Mouse (Mus musculus) natural killer cell, adult 2 months (primary cell): ENCODE measurements at regions not wholly inside any gene's neighbourhood (a gene's known extent, or its start where the extent isn't known, plus 50 kb on each side); places are given as distances from the start of the nearest gene placed in this dataset.

ENCODE experiments used
- DNase-seq, 2 experiments: peaks; one replicate each; pipeline ENCODE4 v3.0.0; 2022; ENCODE audit warnings: low spot score in 2 of 2

- no peak for DNase-seq
Observed at GRCm38 (mm10) chr11:19747097-19747972, 176.8 kb upstream of the Spred2 start.

GRCm38 (mm10) chr11:19747973-19748559, 176.1 kb upstream of the Spred2 start:
- no peak for DNase-seq

DNA sequence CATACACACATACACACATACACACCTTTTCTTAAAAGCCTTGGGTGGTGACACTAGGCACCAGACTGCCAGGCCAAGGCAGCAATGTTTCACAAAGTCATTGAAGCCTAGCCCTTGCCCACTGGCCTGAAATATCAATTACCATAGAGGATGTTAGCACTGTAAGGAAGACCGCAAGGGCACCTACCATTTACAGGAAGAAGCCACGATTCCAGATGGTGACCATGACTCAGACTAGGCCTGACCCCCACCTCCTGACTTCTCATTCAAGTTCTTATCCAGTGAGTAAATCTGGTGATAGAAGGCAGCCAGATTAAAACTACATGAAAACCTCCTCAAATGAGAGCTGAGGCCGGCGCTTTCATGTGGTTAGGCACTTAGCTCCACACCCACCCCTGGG, 165.3 kb upstream of the Spred2 start:
- DNase-seq, result no peak

GRCm38 (mm10) chr11:19760861-19761693, 163.1 kb upstream of the Spred2 start:
- DNase-seq, result peak in 1 of 2 experiments; percentile 9

DNA sequence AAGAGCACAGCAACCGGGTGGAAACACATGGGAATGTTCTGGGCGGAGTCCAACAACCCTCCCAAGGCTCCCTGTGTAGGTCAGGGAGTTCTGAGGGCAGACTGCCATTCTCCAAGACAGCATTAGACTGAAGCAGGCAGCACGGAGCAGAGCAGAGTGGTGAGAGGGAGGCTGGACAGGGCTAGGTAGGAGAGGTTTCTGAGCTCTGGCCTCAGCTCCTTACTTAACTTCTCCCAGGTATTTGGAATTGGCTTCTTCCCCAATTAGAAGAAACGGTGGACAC, 162.5 kb upstream of the Spred2 start:
- DNase-seq, result no peak

DNA sequence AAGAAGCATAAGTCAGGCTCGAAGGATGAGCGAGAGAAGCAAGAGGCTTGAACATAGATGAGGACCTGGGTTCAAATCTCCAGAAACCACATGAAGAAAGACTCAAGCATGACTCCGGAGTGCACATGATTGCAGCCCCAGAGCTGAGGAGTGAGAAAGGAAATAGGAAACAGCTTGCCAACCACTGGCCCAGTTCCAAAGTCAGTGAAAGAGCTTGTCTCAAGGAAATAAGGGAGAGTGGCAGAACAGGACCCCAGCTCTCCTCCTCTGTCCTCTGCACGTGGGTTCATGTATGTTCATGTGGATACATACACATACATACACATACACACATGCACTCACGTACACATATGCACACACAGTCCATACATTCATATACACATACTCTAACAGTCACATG, 156.9 kb upstream of the Spred2 start:
- DNase-seq, result no peak

GRCm38 (mm10) chr11:19767871-19768270, 156.3 kb upstream of the Spred2 start:
- no peak for DNase-seq

- no peak for DNase-seq
Observed at GRCm38 (mm10) chr11:19768962-19769361, 155.2 kb upstream of the Spred2 start.

DNA sequence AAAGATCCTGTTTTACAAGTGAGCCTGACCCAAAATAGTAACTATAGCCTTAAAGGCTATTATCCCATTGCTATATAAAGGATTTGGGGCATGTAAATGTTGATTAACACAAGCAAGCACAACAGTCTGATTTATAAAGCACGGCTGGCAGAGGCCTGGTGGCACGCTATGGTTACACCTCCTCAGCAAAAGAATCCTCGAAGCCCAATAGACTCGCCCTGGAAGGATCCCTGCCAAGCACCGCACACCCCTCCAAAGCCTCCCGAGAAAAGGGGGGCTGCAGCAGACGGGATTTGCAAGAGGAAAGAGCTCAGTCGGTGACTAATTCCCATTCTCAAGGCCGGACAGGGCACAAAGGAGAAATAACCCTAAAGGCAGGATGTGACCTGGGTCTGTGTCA, 150.2 kb upstream of the Spred2 start:
- DNase-seq, result no peak

GRCm38 (mm10) chr11:19775741-19776140, 148.4 kb upstream of the Spred2 start:
- no peak for DNase-seq

DNA sequence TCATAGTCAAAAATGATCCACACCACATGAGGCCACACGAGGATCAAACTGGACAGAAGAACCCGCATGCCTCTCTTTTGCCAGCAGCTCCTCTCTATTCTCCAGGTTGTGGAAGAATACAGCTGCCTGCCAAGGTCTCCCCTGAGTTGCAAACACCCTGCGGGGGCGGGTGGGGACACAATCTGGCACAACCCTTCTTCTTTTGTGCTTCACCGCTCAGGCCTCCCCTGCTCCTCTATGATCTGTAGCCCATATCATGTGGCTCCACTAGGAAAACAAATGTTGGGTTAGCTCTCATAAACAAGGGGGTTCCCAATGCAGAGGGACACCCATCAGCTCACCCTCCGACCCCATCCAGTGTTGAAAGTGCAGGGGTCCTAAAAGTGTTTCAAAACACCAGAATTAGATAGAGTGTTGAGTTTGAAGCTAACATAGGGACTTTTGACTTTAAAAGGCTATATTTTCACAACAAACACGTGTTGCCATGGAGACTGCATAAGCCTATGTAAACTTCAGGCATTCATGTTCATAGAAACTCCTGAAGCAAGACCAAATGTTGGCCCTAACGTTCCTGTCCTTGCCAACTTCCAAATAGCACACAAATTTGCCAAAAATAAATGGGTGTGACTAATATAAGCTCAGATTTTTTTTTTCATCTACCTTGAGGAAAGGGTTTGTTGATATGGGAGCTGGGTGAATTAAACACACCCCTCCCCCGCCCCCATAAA, 147.5 kb upstream of the Spred2 start:
- no peak for DNase-seq

- DNase-seq, result no peak
Observed at GRCm38 (mm10) chr11:19778191-19778590, 146.0 kb upstream of the Spred2 start.

GRCm38 (mm10) chr11:19785110-19785509, 139.1 kb upstream of the Spred2 start:
- no peak for DNase-seq

- DNase-seq, result no peak
Observed at GRCm38 (mm10) chr11:19796950-19797670, 127.1 kb upstream of the Spred2 start.

- DNase-seq, result no peak
Observed at GRCm38 (mm10) chr11:19809359-19809758, 114.8 kb upstream of the Spred2 start.

GRCm38 (mm10) chr11:19811271-19811991, 112.7 kb upstream of the Spred2 start:
- no peak for DNase-seq

DNA sequence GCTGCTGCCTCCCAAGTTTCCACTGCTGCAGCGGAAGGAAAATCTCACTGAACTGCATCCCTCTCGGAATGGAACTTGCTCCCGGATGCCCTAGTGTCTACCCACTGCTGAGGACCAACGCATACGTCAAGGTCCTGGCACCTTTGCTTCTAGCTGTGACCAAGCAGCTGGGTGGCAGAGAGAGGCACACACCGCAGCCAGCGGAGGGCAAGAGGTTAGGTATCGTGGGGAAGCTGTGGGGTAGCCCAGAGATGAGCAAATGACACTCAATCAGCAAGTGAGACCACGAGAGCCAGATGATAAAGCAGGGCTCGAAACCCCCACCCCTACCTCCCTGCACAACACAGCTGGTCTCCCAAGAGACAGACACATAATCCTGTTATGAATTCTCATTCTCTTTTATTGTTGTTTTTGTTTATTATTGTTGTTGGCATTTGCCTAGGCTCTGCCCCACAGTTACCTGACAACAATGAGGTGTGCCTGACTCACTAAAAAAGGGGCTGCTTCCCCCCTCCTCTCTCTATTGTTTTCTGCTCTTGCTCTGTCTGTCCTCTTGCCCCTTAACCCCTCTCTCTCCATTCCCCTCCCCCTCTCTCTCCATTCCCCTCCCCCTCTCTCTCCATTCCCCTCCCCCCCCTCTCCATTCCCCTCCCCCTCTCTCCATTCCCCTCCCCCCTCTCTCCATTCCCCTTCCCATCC, 112.0 kb upstream of the Spred2 start:
- no peak for DNase-seq

- DNase-seq, result no peak
Observed at GRCm38 (mm10) chr11:19813549-19813948, 110.6 kb upstream of the Spred2 start.

DNA sequence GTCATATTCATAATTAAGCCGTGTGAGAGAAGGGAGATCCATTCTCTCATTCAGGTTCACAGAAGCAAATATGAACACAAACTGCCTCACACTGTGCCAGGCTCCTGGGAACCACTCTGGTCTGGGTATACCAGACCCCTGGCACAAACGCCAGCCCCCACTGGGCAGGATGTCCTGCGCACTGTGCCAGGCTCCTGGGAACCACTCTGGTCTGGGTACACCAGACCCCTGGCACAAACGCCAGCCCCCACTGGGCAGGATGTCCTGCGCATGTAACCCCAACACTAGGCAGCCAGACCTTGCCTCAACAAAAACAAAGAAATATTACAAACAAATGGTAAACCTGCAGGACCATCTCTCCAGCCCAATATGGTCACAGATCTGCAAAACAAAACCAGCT, 101.2 kb upstream of the Spred2 start:
- DNase-seq, result no peak

GRCm38 (mm10) chr11:19823461-19823895, 100.7 kb upstream of the Spred2 start:
- peak; percentile 38 to 61 for DNase-seq
